Mouse (Mus musculus) liver, postnatal 0 days (tissue): ENCODE results near the gene Dok1.

Experiments used
- CTCF ChIP-seq: sonication (generic); IDR thresholded peaks from 2 replicates; pipeline ENCODE4 v1.5.1; 2016; ENCODE audit warnings: antibody characterized with exemption, low read depth
- EP300 ChIP-seq: IDR thresholded peaks from 2 replicates; pipeline ENCODE4 v1.6.1; 2016; ENCODE audit warnings: antibody characterized with exemption, low read depth, mild to moderate bottlenecking

GRCm38 (mm10) chr6:83037188-83037587 is 3.9 kb upstream of the Dok1 start:
- TF ChIP-seq CTCF: no peak
- TF ChIP-seq EP300: no peak
